ENCODE assay signal across 10 mouse cellular contexts in genomic region chr9:123123571-123124412, GRCm38 (mm10). TPM values are rescaled to one million over a fixed set of nuclear protein-coding genes. Genes with fewer than 3 reads are reported as not detected.
DNase-seq lines count a peak whose midpoint lies in the region; ATAC-seq and TF ChIP-seq lines count a peak whose summit lies in the region.
"Had no signal": no experiment of that assay in that cellular context is flagged by ENCODE, and none has a peak within 500 bp of the region (broad histone marks: within the 10 kb centered on the region; RNA-seq: fewer than 3 reads in every experiment).

No protein-coding gene starts in this region.

- no peaks in the 10 kb centered on the region for H3K79me2 ChIP-seq in liver, adult 2 months (ENCODE audit: control insufficient read depth, insufficient read depth, low read length)

- no peak overlapping the region for H3K27ac ChIP-seq in kidney, embryonic 14.5 days (ENCODE audit: low read depth, low read length)
- peak overlapping the region; percentile 47 for H3K27ac ChIP-seq in liver, adult 2 months (replicated peaks; ENCODE audit: insufficient read depth, low read depth, low read length)
- H3K27ac ChIP-seq in small intestine, adult 2 months (ENCODE audit: insufficient read depth, low read depth, low read length), result peak overlapping the region; percentile 96
- H3K27ac ChIP-seq: embryonic facial prominence, embryonic 15.5 days; limb, embryonic 15.5 days had no signal

- no peak overlapping the region for H3K4me2 ChIP-seq in kidney, embryonic 14.5 days (replicated peaks; ENCODE audit: low read depth, low read length)
- H3K4me2 ChIP-seq: embryonic facial prominence, embryonic 15.5 days; limb, embryonic 15.5 days had no signal

- no peak overlapping the region for H3K9ac ChIP-seq in kidney, embryonic 14.5 days (ENCODE audit: low read depth, low read length)
- H3K9ac ChIP-seq in liver, adult 2 months (ENCODE audit: low read depth, low read length), result no peak overlapping the region
- H3K9ac ChIP-seq: embryonic facial prominence, embryonic 15.5 days; limb, embryonic 15.5 days had no signal

- no peak for TF ChIP-seq POLR2A in liver, adult 2 months (IDR thresholded peaks at IDR 0.05; ENCODE audit: extremely low read depth, insufficient read depth, low read length)
- no peak for TF ChIP-seq POLR2A in small intestine, adult 2 months (IDR thresholded peaks at IDR 0.05; ENCODE audit: low read depth, low read length)

- no peaks in the 10 kb centered on the region for H3K4me1 ChIP-seq in kidney, embryonic 14.5 days (ENCODE audit: control insufficient read depth, insufficient read depth, low read length)
- peaks cover 23% of the 10 kb centered on the region for H3K4me1 ChIP-seq in G1E (ENCODE audit: insufficient read depth, low read depth, low read length)
- peaks cover 5% of the 10 kb centered on the region for H3K4me1 ChIP-seq in liver, adult 2 months (ENCODE audit: control insufficient read depth, insufficient read depth, low read length)
- H3K4me1 ChIP-seq in small intestine, adult 2 months (ENCODE audit: control insufficient read depth, insufficient read depth, insufficient read length, low read length), result peaks cover 15% of the 10 kb centered on the region; the same call in 1 of the 2 replicates
- H3K4me1 ChIP-seq: embryonic facial prominence, embryonic 15.5 days; limb, embryonic 15.5 days had no signal

- no peak for ATAC-seq in kidney, embryonic 14.5 days (ENCODE audit: low FRiP score, low TSS enrichment)
- no peak for ATAC-seq in G1E (ENCODE audit: extremely low read depth, insufficient number of reproducible peaks, low FRiP score, poor library complexity, severe bottlenecking)
- no peak; the same call in 1 of the 2 replicates for ATAC-seq in monocyte, adult 5-6 weeks (replicated peaks; ENCODE audit: insufficient number of reproducible peaks, low FRiP score, low TSS enrichment, poor library complexity, severe bottlenecking)

- intact Hi-C loops in left cerebral cortex, postnatal 10 days (cut with DNase I), result no loop called here

- H3K36me3 ChIP-seq in kidney, embryonic 14.5 days (ENCODE audit: control insufficient read depth, insufficient read depth, low read length), result peaks cover 76% of the 10 kb centered on the region
- peaks cover 96% of the 10 kb centered on the region for H3K36me3 ChIP-seq in G1E (replicated peaks)
- peaks cover 40% of the 10 kb centered on the region for H3K36me3 ChIP-seq in liver, adult 2 months (ENCODE audit: control insufficient read depth, insufficient read depth, low read length)
- H3K36me3 ChIP-seq in small intestine, adult 2 months (ENCODE audit: control insufficient read depth, insufficient read depth, low read length), result peaks cover 39% of the 10 kb centered on the region

- peak; percentile 71 for TF ChIP-seq CTCF in G1E (IDR thresholded peaks at IDR 0.05; ENCODE audit: low read depth, low read length)
- TF ChIP-seq CTCF in liver, adult 2 months (IDR thresholded peaks at IDR 0.05; ENCODE audit: low read depth, low read length), result peak; percentile 71
- TF ChIP-seq CTCF in small intestine, adult 2 months (IDR thresholded peaks at IDR 0.05; ENCODE audit: extremely low read depth, insufficient read length, insufficient replicate concordance, low read depth, low read length), result peak; percentile 65; the same call in 1 of the 2 replicates

- H3K27me3 ChIP-seq in kidney, embryonic 14.5 days (ENCODE audit: control insufficient read depth, insufficient read depth, low read length), result no peaks in the 10 kb centered on the region
- no peaks in the 10 kb centered on the region for H3K27me3 ChIP-seq in G1E (ENCODE audit: insufficient read depth, low read length)
- H3K27me3 ChIP-seq in liver, adult 2 months (ENCODE audit: control insufficient read depth, insufficient read depth, low read length), result no peaks in the 10 kb centered on the region
- no peaks in the 10 kb centered on the region for H3K27me3 ChIP-seq in small intestine, adult 2 months (ENCODE audit: control insufficient read depth, insufficient read depth, low read length)
- H3K27me3 ChIP-seq: embryonic facial prominence, embryonic 15.5 days; limb, embryonic 15.5 days had no signal

- H3K4me3 ChIP-seq in kidney, embryonic 14.5 days (ENCODE audit: low read length), result no peak overlapping the region
- H3K4me3 ChIP-seq in G1E (ENCODE audit: low read depth, low read length), result no peak overlapping the region; the same call in 1 of the 2 replicates
- no peak overlapping the region for H3K4me3 ChIP-seq in liver, adult 2 months (ENCODE audit: insufficient read depth, low read depth, low read length)
- no peak overlapping the region for H3K4me3 ChIP-seq in small intestine, adult 2 months (ENCODE audit: low read depth, low read length)
- H3K4me3 ChIP-seq: embryonic facial prominence, embryonic 15.5 days; limb, embryonic 15.5 days had no signal

- H3K9me3 ChIP-seq in kidney, embryonic 14.5 days (ENCODE audit: control insufficient read depth, low read length), result no peaks in the 10 kb centered on the region
- H3K9me3 ChIP-seq in G1E (replicated peaks), result no peaks in the 10 kb centered on the region
- H3K9me3 ChIP-seq: embryonic facial prominence, embryonic 15.5 days; limb, embryonic 15.5 days had no signal

- 98% methylated on average over 6 of the region's 6 CpGs for WGBS in kidney, embryonic 14.5 days
- WGBS in liver, adult 2 months, result 83% methylated on average over 6 of the region's 6 CpGs
- 55% methylated on average over 6 of the region's 6 CpGs for WGBS in small intestine, adult 2 months

- DNase-seq in kidney, postnatal 10 days, result peak; percentile 38
- DNase-seq in G1E (ENCODE audit: low spot score), result no peak
- DNase-seq in embryo, embryonic 10.5 days (ENCODE audit: low spot score), result peak; percentile 34
- DNase-seq in liver, adult 2 months (ENCODE audit: extremely low read depth, low read depth, low spot score), result peak; percentile 89
- no peak for DNase-seq in left cerebral cortex, postnatal 10 days (ENCODE audit: extremely low spot score in 1 of 2, low spot score in 2 of 2)

RNA-seq across cellular contexts. Expression of gene Exosc7, which starts 10.8 kb away (rescaled TPM):
- 133 and 156 TPM in 2 replicates for polyA plus RNA-seq in kidney, embryonic 14.5 days (2014; fragmentation: Nextera tagmentation; extraction: Ambion mirVana)
- total RNA-seq in G1E (2014; fragmentation: Nextera tagmentation), result 40.3 and 45.4 TPM in 2 replicates
- total RNA-seq in G1E (2017), result 84.5 and 95.8 TPM in 2 replicates
- 8.7 and 17.8 TPM in 2 replicates for polyA plus RNA-seq in G1E (2012)
- total RNA-seq in liver, adult 2 months (2014; rRNA removed), result 37.7 and 44.4 TPM in 2 replicates
- 23.2 and 25.3 TPM in 2 replicates for polyA plus RNA-seq in liver, adult 2 months (2012; rRNA removed)
- polyA plus RNA-seq in small intestine, adult 2 months (2012; rRNA removed), result 8.6 and 14.6 TPM in 2 replicates
- 36.2 to 49.5 TPM (median 42.3 TPM) in 3 replicates for total RNA-seq in monocyte, adult 5-6 weeks (2017)
- total RNA-seq in left cerebral cortex, postnatal 10 days (2021), result 10 to 100 TPM; 38.4 to 40.1 TPM

RNA-seq across cellular contexts. Expression of gene Zdhhc3, which starts 10.8 kb away (rescaled TPM):
- polyA plus RNA-seq in kidney, embryonic 14.5 days (2014; fragmentation: Nextera tagmentation; extraction: Ambion mirVana), result 46.9 and 59.6 TPM in 2 replicates
- total RNA-seq in G1E (2014; fragmentation: Nextera tagmentation) (55.3 and 55.5 TPM in 2 replicates), G1E (2017) (34.3 and 46.8 TPM in 2 replicates)
- polyA plus RNA-seq in G1E (2012), result 83.3 and 91.1 TPM in 2 replicates
- 12.6 and 14.5 TPM in 2 replicates for total RNA-seq in liver, adult 2 months (2014; rRNA removed)
- 45.1 and 55.7 TPM in 2 replicates for polyA plus RNA-seq in liver, adult 2 months (2012; rRNA removed)
- 123 and 320 TPM in 2 replicates for polyA plus RNA-seq in small intestine, adult 2 months (2012; rRNA removed)
- 24.3 to 35.1 TPM (median 30.6 TPM) in 3 replicates for total RNA-seq in monocyte, adult 5-6 weeks (2017)
- total RNA-seq in left cerebral cortex, postnatal 10 days (2021), result 10 to 100 TPM; 77.2 to 79.9 TPM

RNA-seq across cellular contexts. Expression of gene Clec3b, which starts 27.0 kb away (rescaled TPM):
- not detected in 2 replicates for polyA plus RNA-seq in kidney, embryonic 14.5 days (2014; fragmentation: Nextera tagmentation; extraction: Ambion mirVana)
- total RNA-seq in G1E (2014; fragmentation: Nextera tagmentation) (not detected in 2 replicates), G1E (2017) (not detected in 2 replicates)
- polyA plus RNA-seq in G1E (2012), result 0.13 TPM in 1 of 2 replicates, not detected in the other
- total RNA-seq in liver, adult 2 months (2014; rRNA removed), result 0.65 and 1.0 TPM in 2 replicates
- polyA plus RNA-seq in liver, adult 2 months (2012; rRNA removed), result 0.29 and 0.73 TPM in 2 replicates
- polyA plus RNA-seq in small intestine, adult 2 months (2012; rRNA removed), result 34.7 and 37.4 TPM in 2 replicates
- total RNA-seq in monocyte, adult 5-6 weeks (2017), result not detected in 3 replicates
- total RNA-seq in left cerebral cortex, postnatal 10 days (2021), result 1 to 10 TPM; 5.4 to 6.2 TPM

Comparison
In these comparisons a context has a peak if more than half of its experiments do, and no peak if none do; other contexts are left out.
1. DNase-seq: peak in kidney, postnatal 10 days (single experiment), embryo, embryonic 10.5 days (single experiment) and liver, adult 2 months (single experiment); none in G1E (single experiment) and left cerebral cortex, postnatal 10 days (0 of 2).
2. Peak in every context shown above with its lines, with median percentiles within 50 percentile points of each other: CTCF ChIP-seq.